Mouse (Mus musculus): ENCODE data around the gene Hspb11. TPM values are rescaled to one million over a fixed set of nuclear protein-coding genes. Genes with fewer than 3 reads are reported as not detected.

The Hspb11 gene
- polyA plus RNA-seq, 2 experiments = 31.5 to 51.0 TPM

GRCm38 (mm10) chr4:107291611-107292272, 38.3 kb downstream of the Hspb11 start:
- no peak for ATAC-seq (ENCODE audit: low FRiP score, low read depth)
- Histone ChIP-seq H3K4me2 (replicated peaks; ENCODE audit: low read depth, low read length, severe bottlenecking) (no peak overlapping the region), H3K4me1 (ENCODE audit: control insufficient read depth, insufficient read depth, low read length) (no peaks in the 10 kb centered on the region), H3K36me3 (ENCODE audit: control insufficient read depth, insufficient read depth, low read length) (no peaks in the 10 kb centered on the region), H3K27ac (replicated peaks; ENCODE audit: low read depth, low read length) (no peak overlapping the region), H3K9me3 (ENCODE audit: control insufficient read depth, low read length) (no peaks in the 10 kb centered on the region), H3K4me3 (replicated peaks; ENCODE audit: low read length) (no peak overlapping the region), H3K9ac (ENCODE audit: low read depth, low read length, severe bottlenecking) (no peak overlapping the region), H3K27me3 (ENCODE audit: control insufficient read depth, insufficient read depth, low read length) (no peaks in the 10 kb centered on the region)
- no peak for DNase-seq (ENCODE audit: low spot score)
- WGBS = 85% methylated on average over 7 of the region's 7 CpGs
- TF ChIP-seq POLR2A (IDR thresholded peaks at IDR 0.05; ENCODE audit: borderline replicate concordance, extremely low read depth, insufficient read depth, insufficient read length) = no peak

DNA sequence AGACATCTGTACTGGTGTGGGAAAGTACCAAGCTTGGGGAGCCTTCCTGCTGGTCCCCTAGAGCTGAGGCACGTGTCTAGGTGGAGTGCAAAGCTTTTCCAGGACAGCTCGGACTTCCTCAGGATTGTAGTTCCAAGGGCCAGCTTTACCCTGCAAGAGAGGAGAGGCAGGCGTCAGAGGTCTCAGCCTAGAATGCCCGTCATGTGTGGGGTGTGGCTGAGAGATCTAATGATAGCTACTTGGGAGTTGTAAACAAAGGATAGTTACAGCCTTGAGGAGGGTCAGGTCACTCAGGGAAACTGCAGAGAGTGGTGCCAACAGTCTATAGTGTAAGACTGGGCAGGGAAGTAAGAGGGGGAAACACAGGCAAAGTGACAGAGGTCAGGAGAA, 38.9 kb downstream of the Hspb11 start:
- WGBS = 39% methylated on average over 4 of the region's 4 CpGs
- no peak for TF ChIP-seq POLR2A (IDR thresholded peaks at IDR 0.05; ENCODE audit: borderline replicate concordance, extremely low read depth, insufficient read depth, insufficient read length)
- Histone ChIP-seq H3K9ac (ENCODE audit: low read depth, low read length, severe bottlenecking) (no peak overlapping the region), H3K4me3 (replicated peaks; ENCODE audit: low read length) (no peak overlapping the region), H3K4me1 (ENCODE audit: control insufficient read depth, insufficient read depth, low read length) (no peaks in the 10 kb centered on the region), H3K9me3 (ENCODE audit: control insufficient read depth, low read length) (no peaks in the 10 kb centered on the region), H3K27ac (replicated peaks; ENCODE audit: low read depth, low read length) (no peak overlapping the region), H3K36me3 (ENCODE audit: control insufficient read depth, insufficient read depth, low read length) (no peaks in the 10 kb centered on the region), H3K27me3 (ENCODE audit: control insufficient read depth, insufficient read depth, low read length) (no peaks in the 10 kb centered on the region), H3K4me2 (replicated peaks; ENCODE audit: low read depth, low read length, severe bottlenecking) (no peak overlapping the region)
- no peak for ATAC-seq (ENCODE audit: low FRiP score, low read depth)
- no peak for DNase-seq (ENCODE audit: low spot score)

DNA sequence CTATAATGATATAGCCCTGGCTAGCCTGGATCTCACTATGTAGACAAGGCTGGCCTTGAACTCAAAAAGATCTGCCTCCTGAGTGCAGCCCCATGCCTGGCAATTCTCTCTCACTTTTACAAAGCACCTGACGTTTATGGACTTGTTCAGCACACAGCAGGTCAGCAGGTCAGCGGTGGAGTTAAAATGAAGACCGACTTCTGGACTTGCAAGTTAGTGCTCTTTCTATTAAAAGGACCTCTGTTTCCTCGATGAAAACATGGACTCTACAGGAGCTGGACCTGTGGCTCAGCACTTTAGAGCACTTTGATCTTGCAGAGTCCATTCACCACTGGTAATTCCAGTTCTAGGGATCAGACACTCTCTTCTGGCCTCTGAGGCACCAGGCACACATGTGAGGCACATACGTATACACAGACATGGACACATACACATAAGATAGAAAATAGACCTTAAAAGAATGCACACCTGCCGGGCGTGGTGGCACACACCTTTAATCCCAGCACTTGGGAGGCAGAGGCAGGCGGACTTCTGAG, 44.7 kb downstream of the Hspb11 start:
- no peak overlapping the region for H3K4me2 ChIP-seq (replicated peaks; ENCODE audit: low read depth, low read length, severe bottlenecking)
- 70% methylated on average over 8 of the region's 8 CpGs for WGBS
- no peaks in the 10 kb centered on the region for H3K4me1 ChIP-seq (ENCODE audit: control insufficient read depth, insufficient read depth, low read length)
- no peak overlapping the region for H3K27ac ChIP-seq (replicated peaks; ENCODE audit: low read depth, low read length)
- H3K27me3 ChIP-seq (ENCODE audit: control insufficient read depth, insufficient read depth, low read length) = no peaks in the 10 kb centered on the region
- ATAC-seq (ENCODE audit: low FRiP score, low read depth) (no peak), DNase-seq (ENCODE audit: low spot score) (no peak)
- no peak for TF ChIP-seq POLR2A (IDR thresholded peaks at IDR 0.05; ENCODE audit: borderline replicate concordance, extremely low read depth, insufficient read depth, insufficient read length)
- H3K4me3 ChIP-seq (replicated peaks; ENCODE audit: low read length) = no peak overlapping the region
- no peaks in the 10 kb centered on the region for H3K36me3 ChIP-seq (ENCODE audit: control insufficient read depth, insufficient read depth, low read length)
- H3K9ac ChIP-seq (ENCODE audit: low read depth, low read length, severe bottlenecking) = no peak overlapping the region
- H3K9me3 ChIP-seq (ENCODE audit: control insufficient read depth, low read length) = no peaks in the 10 kb centered on the region

DNA sequence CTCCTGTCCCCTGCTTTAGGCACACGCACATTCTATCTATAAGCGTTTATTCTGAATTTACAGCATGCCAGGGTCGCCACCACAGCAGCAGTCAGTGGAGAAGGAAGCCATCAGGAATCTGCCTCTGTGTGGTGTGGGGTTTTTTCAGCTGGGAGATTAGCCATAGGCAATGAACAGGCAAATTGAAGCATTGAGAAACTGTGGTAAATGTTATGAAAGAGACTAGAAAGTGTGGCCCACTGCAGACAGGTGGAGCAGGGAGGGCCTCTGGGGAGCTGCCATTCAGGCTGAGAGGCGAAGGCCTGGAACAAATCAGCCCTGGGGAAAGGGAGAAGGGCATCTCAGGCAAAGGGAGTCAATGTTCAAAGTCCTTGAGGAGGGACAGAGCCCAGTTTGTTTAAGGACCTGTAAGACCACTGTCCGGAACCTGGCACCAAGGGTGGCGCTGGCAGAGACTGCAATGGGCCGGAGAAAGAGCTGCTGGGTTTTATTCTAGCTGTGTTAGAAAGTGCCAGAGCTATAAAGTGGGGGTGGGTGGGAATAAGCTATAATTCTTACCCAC, 46.5 kb downstream of the Hspb11 start:
- Histone ChIP-seq H3K4me2 (replicated peaks; ENCODE audit: low read depth, low read length, severe bottlenecking) (no peak overlapping the region), H3K9ac (ENCODE audit: low read depth, low read length, severe bottlenecking) (no peak overlapping the region), H3K4me1 (ENCODE audit: control insufficient read depth, insufficient read depth, low read length) (no peaks in the 10 kb centered on the region), H3K27ac (replicated peaks; ENCODE audit: low read depth, low read length) (no peak overlapping the region), H3K9me3 (ENCODE audit: control insufficient read depth, low read length) (no peaks in the 10 kb centered on the region), H3K4me3 (replicated peaks; ENCODE audit: low read length) (no peak overlapping the region), H3K27me3 (ENCODE audit: control insufficient read depth, insufficient read depth, low read length) (no peaks in the 10 kb centered on the region), H3K36me3 (ENCODE audit: control insufficient read depth, insufficient read depth, low read length) (no peaks in the 10 kb centered on the region)
- WGBS = 82% methylated on average over 7 of the region's 7 CpGs
- ATAC-seq (ENCODE audit: low FRiP score, low read depth) = no peak
- TF ChIP-seq POLR2A (IDR thresholded peaks at IDR 0.05; ENCODE audit: borderline replicate concordance, extremely low read depth, insufficient read depth, insufficient read length) = no peak
- DNase-seq (ENCODE audit: low spot score) = no peak

- DNase-seq (ENCODE audit: low spot score) (no peak), ATAC-seq (ENCODE audit: low FRiP score, low read depth) (no peak)
- no peak overlapping the region for H3K4me3 ChIP-seq (replicated peaks; ENCODE audit: low read length)
- H3K27ac ChIP-seq (replicated peaks; ENCODE audit: low read depth, low read length) = no peak overlapping the region
- WGBS = 76% methylated on average over 4 of the region's 4 CpGs
- no peak for TF ChIP-seq POLR2A (IDR thresholded peaks at IDR 0.05; ENCODE audit: borderline replicate concordance, extremely low read depth, insufficient read depth, insufficient read length)
- no peaks in the 10 kb centered on the region for H3K4me1 ChIP-seq (ENCODE audit: control insufficient read depth, insufficient read depth, low read length)
- no peaks in the 10 kb centered on the region for H3K36me3 ChIP-seq (ENCODE audit: control insufficient read depth, insufficient read depth, low read length)
- no peaks in the 10 kb centered on the region for H3K27me3 ChIP-seq (ENCODE audit: control insufficient read depth, insufficient read depth, low read length)
- no peak overlapping the region for H3K9ac ChIP-seq (ENCODE audit: low read depth, low read length, severe bottlenecking)
- no peaks in the 10 kb centered on the region for H3K9me3 ChIP-seq (ENCODE audit: control insufficient read depth, low read length)
- H3K4me2 ChIP-seq (replicated peaks; ENCODE audit: low read depth, low read length, severe bottlenecking) = no peak overlapping the region
Measured at GRCm38 (mm10) chr4:107300371-107300770, 47.0 kb downstream of the Hspb11 start.
